Mouse (Mus musculus): Measurements from ENCODE around the gene Gm10638. TPM values are rescaled to one million over a fixed set of nuclear protein-coding genes. Genes with fewer than 3 reads are reported as not detected.

The Gm10638 gene
- total and polyA plus RNA-seq, 3 experiments: 0.23 to 0.52 TPM; not detected in 1

GRCm38 (mm10) chr8:86794716-86795115 lies 49.2 kb downstream of the Gm10638 start:
- H3K4me3 ChIP-seq (ENCODE audit: control insufficient read depth in 1 of 2, insufficient read depth in 1 of 2, low read depth in 2 of 2, low read length in 2 of 2): no peak overlapping the region
- H3K79me2 ChIP-seq (ENCODE audit: control insufficient read depth, insufficient read depth, low read length, poor library complexity): no peaks in the 10 kb centered on the region
- H3K27ac ChIP-seq (ENCODE audit: control insufficient read depth, low read depth, low read length): no peak overlapping the region
- no peak overlapping the region for H3K9ac ChIP-seq (ENCODE audit: control insufficient read depth, low read depth, low read length, poor library complexity, severe bottlenecking)
- H3K36me3 ChIP-seq (ENCODE audit: control insufficient read depth in 1 of 2, insufficient read depth in 2 of 2, low read length in 2 of 2): no peaks in the 10 kb centered on the region
- TF ChIP-seq BHLHE40 (IDR thresholded peaks at IDR 0.05; ENCODE audit: borderline replicate concordance, low read depth, low read length) (no peak), ZC3H11A (IDR thresholded peaks at IDR 0.05; ENCODE audit: low read depth, low read length) (no peak), UBTF (IDR thresholded peaks at IDR 0.05; ENCODE audit: borderline replicate concordance, insufficient read depth, low read depth, low read length) (no peak), RCOR1 (IDR thresholded peaks at IDR 0.05; ENCODE audit: low read depth, low read length) (no peak), CTCF (IDR thresholded peaks at IDR 0.05 in 2 of 3, conservative IDR thresholded peaks at IDR 0.05 in 1 of 3; ENCODE audit: control insufficient read depth in 1 of 3, insufficient read depth in 1 of 3, low read depth in 2 of 3, low read length in 3 of 3, poor library complexity in 1 of 3, severe bottlenecking in 1 of 3) (no peak), EP300 (IDR thresholded peaks at IDR 0.05; ENCODE audit: low read depth in 1 of 2, low read length in 2 of 2) (no peak), ZMIZ1 (IDR thresholded peaks at IDR 0.05; ENCODE audit: low read depth, low read length) (no peak), POLR2AphosphoS2 (IDR thresholded peaks at IDR 0.05; ENCODE audit: low read length) (no peak), TAL1 (IDR thresholded peaks at IDR 0.05; ENCODE audit: low read length) (no peak), ZKSCAN1 (IDR thresholded peaks at IDR 0.05; ENCODE audit: low read depth, low read length) (no peak), NRF1 (IDR thresholded peaks at IDR 0.05; ENCODE audit: insufficient read depth, low read depth, low read length, poor library complexity, severe bottlenecking) (no peak), HCFC1 (IDR thresholded peaks at IDR 0.05; ENCODE audit: low read depth, low read length) (no peak), TCF12 (IDR thresholded peaks at IDR 0.05; ENCODE audit: low read depth, low read length) (no peak)
- no peaks in the 10 kb centered on the region for H3K9me3 ChIP-seq (replicated peaks; ENCODE audit: insufficient read depth, low read length)
- no peaks in the 10 kb centered on the region for H3K4me1 ChIP-seq (ENCODE audit: control insufficient read depth in 1 of 2, insufficient read depth in 2 of 2, low read length in 2 of 2)
- peaks cover 0 to 1% of the 10 kb centered on the region in 2 experiments; a peak in 2 of 4 replicates for H3K27me3 ChIP-seq (ENCODE audit: control insufficient read depth in 1 of 2, insufficient read depth in 2 of 2, low read length in 2 of 2)
- no peak for DNase-seq (ENCODE audit: low read depth, low spot score)

Other genes with a start within 250 kb of the Gm10638 start
- not detected in 2 replicates for gene Abcc12, start 165.0 kb upstream of the Gm10638 start, total RNA-seq (2012; rRNA removed)
- gene Abcc12, start 165.0 kb upstream of the Gm10638 start, polyA plus RNA-seq (2012; ENCODE audit: insufficient read depth in 1 of 2, insufficient read length in 2 of 2, low read depth in 1 of 2, low replicate concordance in 2 of 2, missing spikeins in 1 of 2): not detected
- 26.6 and 27.2 TPM in 2 replicates for gene Lonp2, start 121.7 kb upstream of the Gm10638 start, total RNA-seq (2012; rRNA removed)
- gene Lonp2, start 121.7 kb upstream of the Gm10638 start, polyA plus RNA-seq (2012; ENCODE audit: insufficient read depth in 1 of 2, insufficient read length in 2 of 2, low read depth in 1 of 2, low replicate concordance in 2 of 2, missing spikeins in 1 of 2): 10 to 100 TPM in 1 of 2 experiments, not detected in 1; 31.2 TPM
- 8.3 and 8.9 TPM in 2 replicates for gene Siah1a, start 235 bp downstream of the Gm10638 start, total RNA-seq (2012; rRNA removed)
- 10 to 100 TPM in 1 of 2 experiments, not detected in 1; 12.2 TPM for gene Siah1a, start 235 bp downstream of the Gm10638 start, polyA plus RNA-seq (2012; ENCODE audit: insufficient read depth in 1 of 2, insufficient read length in 2 of 2, low read depth in 1 of 2, low replicate concordance in 2 of 2, missing spikeins in 1 of 2)
- 13.4 and 14.0 TPM in 2 replicates for gene N4bp1, start 139.6 kb downstream of the Gm10638 start, total RNA-seq (2012; rRNA removed)
- gene N4bp1, start 139.6 kb downstream of the Gm10638 start, polyA plus RNA-seq (2012; ENCODE audit: insufficient read depth in 1 of 2, insufficient read length in 2 of 2, low read depth in 1 of 2, low replicate concordance in 2 of 2, missing spikeins in 1 of 2): 10 to 100 TPM in 1 of 2 experiments, not detected in 1; 24.0 TPM